Mouse (Mus musculus): Measurements from ENCODE around the gene Zfp810.
"Not testable (repeated sequence)": the region's sequence is repeated elsewhere in the genome, so short reads cannot be mapped to it uniquely, and the experiment has no call there.

Zfp810 gene

DNA sequence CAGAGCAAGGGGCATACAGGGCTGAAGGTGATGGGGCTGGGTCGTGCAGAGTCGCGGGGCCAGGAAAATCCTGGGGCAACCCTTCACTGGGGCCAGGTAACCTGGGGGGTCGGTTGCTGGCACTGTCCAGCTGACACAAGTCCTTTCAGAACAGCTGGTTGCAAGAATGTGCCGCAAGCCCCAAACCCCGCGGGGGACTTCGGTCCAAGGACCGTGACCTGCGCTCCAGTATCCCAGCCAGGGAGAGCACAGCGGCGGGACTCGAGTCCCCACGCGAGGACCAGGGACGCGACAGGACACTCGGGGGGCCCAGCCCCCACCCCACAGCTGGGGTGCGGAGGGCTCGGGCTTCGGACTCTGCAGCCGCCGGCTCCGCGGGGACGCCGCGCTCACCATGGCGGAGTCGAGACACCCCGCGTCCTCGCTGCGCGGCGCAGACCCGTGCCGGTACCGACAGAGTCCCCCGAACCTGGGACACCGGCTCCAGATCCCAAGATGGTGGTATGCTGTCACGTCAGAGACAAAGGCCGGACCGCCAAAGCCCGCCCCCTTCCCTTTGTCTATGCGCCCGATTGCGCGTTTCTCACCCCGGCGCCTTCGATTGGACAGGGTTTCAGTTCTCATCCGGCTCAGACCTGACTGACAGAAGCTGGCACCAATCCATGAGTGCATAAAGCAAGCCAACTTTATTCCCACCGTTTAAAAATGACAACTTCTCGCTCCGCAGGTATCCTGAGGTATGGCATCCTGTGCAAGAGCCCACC is at the start of gene Zfp810:
Zfp810 (minus strand) TSS at position 493 of the 764 bp plus-strand sequence.
- DNase-seq (ENCODE audit: low spot score in 2 of 2): peak; percentile 86 to 91

- DNase-seq (ENCODE audit: low spot score in 2 of 2): no peak
Observed at GRCm38 (mm10) chr9:22355919-22356318, 48.5 kb upstream of the Zfp810 start.

DNA sequence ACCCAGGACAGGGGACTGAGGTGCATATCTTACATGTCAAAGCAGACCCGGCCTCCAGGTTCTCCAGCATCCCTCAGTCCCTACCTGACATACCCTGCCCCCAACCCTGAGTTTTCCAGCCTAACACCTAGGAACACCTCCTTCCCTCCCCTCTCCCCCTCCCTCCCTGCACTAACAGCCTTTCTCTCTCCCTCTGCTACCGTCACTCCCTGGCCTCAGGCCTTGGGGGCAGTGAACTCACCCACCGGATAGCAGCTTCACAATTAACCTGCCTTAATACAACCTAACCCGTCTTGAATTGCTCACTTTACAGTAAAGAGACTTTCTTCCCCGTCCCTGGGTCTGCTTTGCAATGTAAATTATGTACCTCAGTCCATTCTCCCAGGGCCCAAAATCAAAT is 46.5 kb upstream of the Zfp810 start:
- no peak for DNase-seq (ENCODE audit: low spot score in 2 of 2)

DNA sequence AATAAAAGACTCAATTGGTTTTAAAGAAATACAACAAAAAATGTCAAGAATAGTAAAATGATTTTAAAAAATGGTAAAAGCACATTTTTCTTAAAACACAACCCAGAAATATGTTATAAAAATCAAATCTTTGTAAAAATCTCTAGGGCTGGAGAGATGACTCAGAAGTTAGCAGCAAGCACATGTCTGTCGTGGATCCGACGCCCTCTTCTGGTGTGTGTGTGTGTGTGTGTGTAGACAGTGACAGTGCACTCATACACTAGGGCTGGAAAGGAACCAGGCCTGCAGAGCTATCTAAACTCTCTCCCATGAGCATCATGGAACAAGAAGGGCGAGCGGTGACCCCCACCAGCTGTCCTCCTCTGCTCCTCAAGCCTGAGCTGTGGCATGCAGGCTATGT is 46.0 kb upstream of the Zfp810 start:
- no peak for DNase-seq (ENCODE audit: low spot score in 2 of 2)

DNA sequence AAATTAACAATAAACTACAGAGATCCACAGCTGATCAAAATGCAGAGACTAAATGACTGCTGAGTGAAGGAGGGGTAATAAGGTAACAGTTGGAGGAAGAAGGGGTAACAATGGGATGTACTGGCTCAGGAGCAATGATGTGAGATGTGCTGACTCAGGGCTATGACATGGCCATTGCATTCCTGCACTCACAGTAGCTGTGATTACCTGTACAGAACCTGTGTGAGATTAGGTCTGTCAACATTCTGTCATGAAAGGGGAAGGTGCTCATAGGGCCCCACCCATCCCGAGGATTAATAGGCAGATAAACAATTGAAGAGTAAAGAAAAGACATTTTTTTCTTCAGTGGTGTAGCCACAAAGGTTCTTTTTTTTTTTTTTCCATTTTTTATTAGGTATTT is 32.9 kb upstream of the Zfp810 start:
- no peak for DNase-seq (ENCODE audit: low spot score in 2 of 2)

- no peak for DNase-seq (ENCODE audit: low spot score in 2 of 2)
Observed at GRCm38 (mm10) chr9:22337217-22337616, 29.8 kb upstream of the Zfp810 start.

DNA sequence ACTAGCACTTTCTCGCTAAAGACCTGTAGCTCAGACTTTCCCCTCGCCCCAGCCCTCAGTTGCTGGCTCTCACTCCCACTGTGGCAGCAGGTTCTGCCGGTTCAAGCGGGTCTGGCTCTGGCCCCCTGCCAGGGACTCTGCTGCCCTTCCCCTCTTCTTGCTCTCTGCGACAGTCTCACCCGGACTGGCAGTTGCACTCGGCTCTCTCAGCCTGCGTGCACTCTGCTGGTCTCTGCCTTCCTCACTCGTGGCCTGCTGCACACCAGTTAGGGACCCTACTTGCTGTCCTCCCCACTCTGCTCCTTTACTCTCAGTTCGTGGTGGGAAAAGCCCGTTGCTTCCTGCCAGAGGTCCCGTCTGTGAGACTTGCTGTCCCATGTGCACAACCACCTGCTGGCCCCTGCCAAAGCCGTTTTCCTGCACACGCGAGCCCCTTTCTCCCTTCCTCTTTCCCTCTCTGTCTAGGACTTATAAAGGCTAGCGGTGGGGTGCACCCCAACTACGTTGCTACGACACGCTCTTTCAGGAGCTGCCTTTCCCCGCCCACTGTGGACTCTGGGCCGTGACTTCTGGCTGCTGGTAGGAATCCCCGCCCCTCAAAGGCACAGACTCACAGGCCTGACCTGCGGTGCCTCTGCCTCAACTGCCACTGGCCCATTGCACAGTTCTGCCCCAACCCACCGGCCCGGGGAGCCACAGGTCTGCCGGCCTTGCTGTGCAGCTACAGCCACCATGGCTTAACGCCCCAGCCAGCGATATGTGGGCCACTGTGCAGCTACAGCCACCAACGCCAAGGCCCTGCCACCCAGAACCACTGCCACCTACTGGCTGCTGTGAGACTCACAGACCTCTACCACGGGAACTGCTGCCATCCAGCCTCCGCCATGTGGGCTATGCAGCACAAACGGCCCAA is 20.3 kb upstream of the Zfp810 start:
- peak; percentile 85 to 86 for DNase-seq (ENCODE audit: low spot score in 2 of 2)

- peak in 1 of 2 experiments; percentile 34 for DNase-seq (ENCODE audit: low spot score in 2 of 2)
Observed at GRCm38 (mm10) chr9:22327099-22327474, 19.6 kb upstream of the Zfp810 start.

- DNase-seq (ENCODE audit: low spot score in 2 of 2): no peak
Observed at GRCm38 (mm10) chr9:22324579-22324978, 17.1 kb upstream of the Zfp810 start.

DNA sequence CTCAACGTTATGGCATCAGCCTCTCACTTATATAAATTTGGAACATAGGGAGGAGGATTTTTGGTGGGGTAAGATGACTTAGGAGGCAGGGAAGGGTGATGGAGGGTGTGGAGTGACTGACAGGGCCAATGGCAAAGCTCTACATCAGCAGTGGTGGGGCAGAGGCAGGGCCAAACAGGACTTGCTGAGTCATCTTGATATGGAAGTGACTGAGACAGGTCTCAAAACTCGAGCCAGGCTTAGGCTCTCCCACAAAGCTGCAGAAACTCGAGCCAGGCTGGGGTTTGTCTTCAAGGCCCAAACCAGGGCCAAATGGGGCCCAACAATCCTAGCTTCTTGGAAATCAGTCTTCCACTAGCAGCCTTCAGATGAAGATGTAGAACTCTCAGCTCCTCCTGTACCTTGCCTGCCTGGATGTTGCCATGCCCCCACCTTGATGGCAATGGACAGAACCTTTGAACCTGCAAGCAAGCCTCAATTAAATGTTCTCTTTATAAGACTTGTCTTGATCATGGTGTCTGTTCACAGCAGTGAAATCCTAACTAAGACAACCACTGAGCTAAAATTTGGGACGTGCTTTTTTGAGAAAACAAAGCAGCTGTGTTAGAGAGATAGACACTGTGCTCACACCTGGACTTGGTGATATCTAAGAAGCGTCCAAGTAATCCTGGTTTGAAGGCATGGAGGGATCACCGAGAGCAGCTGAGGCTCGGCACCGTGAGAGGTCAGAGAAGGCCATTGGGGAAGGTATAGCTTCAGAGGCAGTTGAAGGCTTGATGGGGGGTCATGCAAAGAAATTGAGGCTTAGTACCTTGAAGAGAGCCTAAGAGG is 15.1 kb upstream of the Zfp810 start:
- no peak for DNase-seq (ENCODE audit: low spot score in 2 of 2)

GRCm38 (mm10) chr9:22319109-22319508 is 11.7 kb upstream of the Zfp810 start:
- DNase-seq (ENCODE audit: low spot score in 2 of 2): no peak

- not testable (repeated sequence) for DNase-seq (ENCODE audit: low spot score in 2 of 2)
Observed at GRCm38 (mm10) chr9:22316047-22316446, 8.6 kb upstream of the Zfp810 start.

DNA sequence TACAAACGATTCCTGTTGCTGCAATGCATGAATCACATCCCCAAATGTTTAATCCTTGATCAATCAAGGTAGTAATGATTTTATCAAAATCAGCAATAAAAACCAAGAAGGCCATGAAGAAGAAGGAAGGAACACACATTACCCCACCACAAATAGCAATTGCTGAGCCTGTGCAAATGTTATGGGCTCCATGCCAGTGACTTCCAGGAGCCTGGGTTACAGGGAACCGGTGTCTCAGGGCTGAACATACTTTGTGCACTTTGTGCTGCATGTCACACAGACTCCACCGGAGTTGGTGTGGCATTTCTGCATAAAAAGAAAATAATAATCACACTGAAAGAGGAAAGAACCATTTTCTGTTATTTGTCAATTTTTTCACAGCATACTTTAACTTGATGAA is 6.6 kb upstream of the Zfp810 start:
- no peak for DNase-seq (ENCODE audit: low spot score in 2 of 2)

GRCm38 (mm10) chr9:22313218-22313617 is 5.8 kb upstream of the Zfp810 start:
- no peak for DNase-seq (ENCODE audit: low spot score in 2 of 2)

- DNase-seq (ENCODE audit: low spot score in 2 of 2): no peak
Observed at GRCm38 (mm10) chr9:22309651-22310050, 2.2 kb upstream of the Zfp810 start.

DNA sequence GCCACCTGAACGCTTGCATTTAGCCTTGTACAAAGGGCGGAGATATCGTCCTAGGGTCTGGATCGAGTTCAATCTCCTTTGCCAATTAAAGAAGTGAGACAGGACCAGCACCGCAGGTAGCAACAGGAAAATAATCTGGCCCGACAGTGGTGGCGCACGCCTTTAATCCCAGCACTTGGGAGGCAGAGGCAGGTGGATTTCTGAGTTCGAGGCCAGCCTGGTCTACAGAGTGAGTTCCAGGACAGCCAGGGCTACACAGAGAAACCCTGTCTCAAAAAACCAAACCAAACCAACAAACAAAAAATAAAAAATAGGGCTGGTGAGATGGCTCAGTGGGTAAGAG is 443 bp upstream of the Zfp810 start:
- not testable (repeated sequence) for DNase-seq (ENCODE audit: low spot score in 2 of 2)

DNA sequence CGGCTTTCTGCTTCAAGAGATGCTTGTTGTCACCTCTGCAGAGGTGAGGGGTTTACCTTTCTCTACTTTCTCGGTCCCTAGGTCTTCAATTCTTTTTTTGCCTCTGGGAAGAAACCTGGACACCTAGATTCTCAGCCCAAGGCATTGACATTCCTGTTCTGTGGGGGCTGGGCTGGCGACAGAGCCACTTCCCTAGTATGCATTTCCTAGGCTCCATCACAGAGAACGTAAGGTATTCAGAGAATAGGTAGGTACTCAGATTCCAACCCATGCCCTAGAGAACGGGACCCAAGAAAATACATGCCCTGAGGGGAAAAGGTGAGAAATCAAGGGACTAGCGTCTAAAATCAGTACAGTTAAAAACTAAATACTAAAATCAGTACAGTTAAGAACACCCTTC is 722 bp downstream of the Zfp810 start:
- no peak for DNase-seq (ENCODE audit: low spot score in 2 of 2)

GRCm38 (mm10) chr9:22302199-22302598 is 5.2 kb downstream of the Zfp810 start:
- no peak for DNase-seq (ENCODE audit: low spot score in 2 of 2)

GRCm38 (mm10) chr9:22278733-22279132 is 28.7 kb downstream of the Zfp810 start:
- DNase-seq (ENCODE audit: low spot score in 2 of 2): no peak

GRCm38 (mm10) chr9:22268886-22269285 is 38.6 kb downstream of the Zfp810 start:
- no peak for DNase-seq (ENCODE audit: low spot score in 2 of 2)

DNA sequence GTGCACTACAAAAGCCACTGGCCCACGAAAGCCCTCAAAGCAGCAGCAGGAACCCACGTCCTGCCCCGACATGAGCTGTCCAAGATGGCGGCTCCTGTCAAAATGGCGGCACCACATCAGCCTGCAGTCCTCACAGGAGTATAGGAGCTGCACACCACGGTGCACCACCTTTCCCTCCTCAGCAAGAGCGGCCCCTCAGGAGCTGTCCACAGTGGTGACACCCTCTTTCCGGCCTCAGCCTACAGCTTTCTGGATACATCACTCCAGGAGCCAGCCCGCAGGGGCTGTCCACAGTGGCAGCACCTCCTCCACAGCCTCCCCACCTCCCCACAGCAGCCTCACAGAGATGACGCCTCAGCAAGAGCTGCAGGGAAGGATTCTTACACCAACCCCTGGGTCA is 44.8 kb downstream of the Zfp810 start:
- no peak for DNase-seq (ENCODE audit: low spot score in 2 of 2)

GRCm38 (mm10) chr9:22261594-22261993 is 45.9 kb downstream of the Zfp810 start:
- no peak for DNase-seq (ENCODE audit: low spot score in 2 of 2)
